8 mouse cellular contexts compared by ENCODE assay signal in the genomic region with DNA sequence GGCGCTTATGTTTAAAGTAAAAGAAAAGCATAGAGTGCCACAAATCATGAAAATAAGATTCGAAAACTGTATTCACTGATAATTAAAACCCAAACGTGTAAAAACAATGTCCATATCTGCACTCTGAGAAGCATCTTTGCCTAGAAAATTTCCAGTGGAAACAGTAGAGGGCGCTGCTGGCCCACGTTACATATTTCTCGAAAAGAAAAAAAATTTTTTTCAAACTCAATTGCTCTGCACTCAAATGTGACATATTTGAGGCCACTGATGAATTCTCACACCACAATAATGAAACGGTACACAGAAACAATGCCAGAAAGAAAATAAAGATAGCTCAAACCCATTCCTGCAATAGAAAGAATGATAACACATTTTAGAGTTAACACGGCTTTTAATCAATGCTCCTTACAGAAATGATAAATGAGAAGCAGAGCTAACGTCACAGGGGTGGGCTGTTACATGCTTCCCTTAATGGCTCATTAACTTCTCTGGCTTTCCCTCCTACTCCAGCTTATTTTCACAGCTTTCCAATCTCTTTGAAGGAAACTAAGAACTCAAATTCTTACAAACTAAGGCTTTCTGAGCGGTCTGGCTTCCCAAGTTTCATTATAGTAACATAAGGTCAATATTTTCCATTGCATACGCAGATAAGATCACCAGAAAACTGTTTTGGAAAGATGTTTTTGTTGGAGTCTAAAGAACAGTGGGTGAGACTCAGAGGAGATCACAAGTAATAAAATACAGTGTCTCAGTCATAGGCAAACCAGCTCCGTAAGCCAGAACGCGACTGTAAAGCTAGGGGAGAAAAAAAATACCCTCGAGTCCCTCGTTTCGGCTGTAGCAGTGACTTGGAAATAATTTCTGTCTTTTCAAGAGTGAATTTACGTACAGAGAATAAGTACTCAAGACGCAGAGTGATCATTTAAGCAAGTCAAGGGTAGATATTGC.
DNase-seq lines count a peak whose midpoint lies in the region; ATAC-seq and TF ChIP-seq lines count a peak whose summit lies in the region.

No protein-coding gene starts in this region.

- no peaks in the 10 kb centered on the region for H3K27me3 ChIP-seq in midbrain, embryonic 16.5 days (ENCODE audit: control insufficient read depth, insufficient read depth, low read depth, low read length)
- H3K27me3 ChIP-seq in midbrain, embryonic 10.5 days (ENCODE audit: low read depth, poor library complexity, severe bottlenecking) = no peaks in the 10 kb centered on the region
- no peaks in the 10 kb centered on the region for H3K27me3 ChIP-seq in hindbrain, postnatal 0 days (ENCODE audit: insufficient read depth, low read length)

- H3K27ac ChIP-seq in midbrain, embryonic 16.5 days (ENCODE audit: low read length) = no peak overlapping the region
- no peak overlapping the region for H3K27ac ChIP-seq in midbrain, embryonic 10.5 days (replicated peaks)
- no peak overlapping the region for H3K27ac ChIP-seq in hindbrain, postnatal 0 days

- WGBS in midbrain, embryonic 16.5 days = 54% methylated on average over 19 of the region's 19 CpGs
- WGBS in midbrain, embryonic 10.5 days = 63% methylated on average over 19 of the region's 19 CpGs
- 42% methylated on average over 19 of the region's 19 CpGs for WGBS in hindbrain, postnatal 0 days

- H3K4me2 ChIP-seq in midbrain, embryonic 16.5 days (ENCODE audit: low read length) = peak overlapping the region; percentile 16; the same call in 1 of the 2 replicates
- peak overlapping the region; percentile 44 for H3K4me2 ChIP-seq in hindbrain, postnatal 0 days (ENCODE audit: low read depth, low read length)

- peak; percentile 32 for DNase-seq in adrenal gland, postnatal 14 days
- DNase-seq in adrenal gland, adult 8-10 months = no peak
- DNase-seq in midbrain, embryonic 10.5 days (ENCODE audit: low spot score) = no peak
- DNase-seq in embryo, embryonic 11 days = peak; percentile 42
- DNase-seq in hindbrain, postnatal 0 days (ENCODE audit: low spot score) = peak; percentile 76
- peak; percentile 36 for DNase-seq in lung, postnatal 10 days
- DNase-seq in spleen, postnatal 36 days (ENCODE audit: low spot score in 2 of 2) = no peak

- TF ChIP-seq CTCF in hindbrain, postnatal 0 days (IDR thresholded peaks at IDR 0.05; ENCODE audit: low read depth) = peak; percentile 75

- no peaks in the 10 kb centered on the region for H3K9me3 ChIP-seq in midbrain, embryonic 16.5 days (replicated peaks; ENCODE audit: control insufficient read depth, low read length, poor library complexity, severe bottlenecking)
- no peaks in the 10 kb centered on the region for H3K9me3 ChIP-seq in midbrain, embryonic 10.5 days (replicated peaks)
- no peaks in the 10 kb centered on the region for H3K9me3 ChIP-seq in hindbrain, postnatal 0 days (ENCODE audit: low read length)

- no peak overlapping the region for H3K4me3 ChIP-seq in midbrain, embryonic 16.5 days (ENCODE audit: low read depth, low read length)
- no peak overlapping the region for H3K4me3 ChIP-seq in midbrain, embryonic 10.5 days
- H3K4me3 ChIP-seq in hindbrain, postnatal 0 days (ENCODE audit: low read length) = no peak overlapping the region

- no peak overlapping the region; the same call in 1 of the 2 replicates for H3K9ac ChIP-seq in midbrain, embryonic 16.5 days (ENCODE audit: low read depth, low read length)
- H3K9ac ChIP-seq in hindbrain, postnatal 0 days (replicated peaks; ENCODE audit: low read length) = no peak overlapping the region

- H3K4me1 ChIP-seq in midbrain, embryonic 16.5 days (ENCODE audit: control insufficient read depth, insufficient read depth, low read length) = peaks cover 4% of the 10 kb centered on the region; the same call in 1 of the 2 replicates
- H3K4me1 ChIP-seq in midbrain, embryonic 10.5 days = no peaks in the 10 kb centered on the region
- H3K4me1 ChIP-seq in hindbrain, postnatal 0 days (ENCODE audit: insufficient read depth, low read length) = no peaks in the 10 kb centered on the region

- ATAC-seq in midbrain, embryonic 16.5 days = no peak
- no peak for ATAC-seq in hindbrain, postnatal 0 days

- no peaks in the 10 kb centered on the region for H3K36me3 ChIP-seq in midbrain, embryonic 16.5 days (ENCODE audit: control insufficient read depth, insufficient read depth, low read length)
- H3K36me3 ChIP-seq in midbrain, embryonic 10.5 days = no peaks in the 10 kb centered on the region
- H3K36me3 ChIP-seq in hindbrain, postnatal 0 days (ENCODE audit: insufficient read depth, low read length) = no peaks in the 10 kb centered on the region

Comparison
In these comparisons a context has a peak if more than half of its experiments do, and no peak if none do; other contexts are left out.
1. DNase-seq: peak in adrenal gland, postnatal 14 days (single experiment), embryo, embryonic 11 days (single experiment), hindbrain, postnatal 0 days (single experiment) and lung, postnatal 10 days (single experiment); none in adrenal gland, adult 8-10 months (single experiment), midbrain, embryonic 10.5 days (single experiment) and spleen, postnatal 36 days (0 of 2).